Mouse (Mus musculus): ENCODE results near the gene Snx18.

GRCm38 (mm10) chr13:113573377-113573776 lies 45.0 kb downstream of the Snx18 start:
- TF ChIP-seq MAFK (IDR thresholded peaks at IDR 0.05; ENCODE audit: insufficient read depth, low read depth, low read length) (no peak), HCFC1 (IDR thresholded peaks at IDR 0.05; ENCODE audit: borderline replicate concordance, insufficient read depth, low read length) (no peak)

Measured in ES-E14 (cell line).